Mouse (Mus musculus): Measurements from ENCODE around the gene Trpv3. TPM values are rescaled to one million over a fixed set of nuclear protein-coding genes. Genes with fewer than 3 reads are reported as not detected.

The Trpv3 gene
- polyA plus RNA-seq, 1 experiment from 2014 or later, result 0.04 TPM

DNA sequence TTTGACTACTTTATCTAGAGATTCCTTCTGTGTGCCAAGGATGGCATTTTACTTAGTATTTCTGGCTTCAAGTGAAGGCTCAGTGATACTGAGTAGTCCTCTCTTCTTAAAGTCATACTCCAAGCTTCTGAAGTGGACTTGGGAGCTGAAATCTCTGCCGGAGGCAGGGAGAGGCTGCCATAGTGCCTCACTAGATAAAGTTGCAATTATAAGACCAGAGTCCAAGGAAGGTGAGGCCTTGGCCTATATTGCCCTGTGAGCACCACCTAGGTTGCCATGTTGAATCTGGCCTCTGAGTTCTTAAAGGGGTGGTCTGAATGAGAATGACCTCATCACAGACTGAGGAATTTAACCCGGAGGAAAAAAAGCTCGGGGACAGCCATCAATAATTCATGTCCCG, 24.4 kb upstream of the Trpv3 start:
- no peaks in the 10 kb centered on the region for H3K36me3 ChIP-seq
- H3K27ac ChIP-seq, result 0 out of 2 replicates have a peak overlapping the region, but pooled peaks have one; percentile 18
- no peak overlapping the region for H3K4me3 ChIP-seq (replicated peaks)
- ATAC-seq, result peak; percentile 79
- WGBS, result 76% methylated on average over 4 of the region's 4 CpGs
- H3K4me2 ChIP-seq (replicated peaks), result no peak overlapping the region
- H3K27me3 ChIP-seq (replicated peaks), result no peaks in the 10 kb centered on the region
- H3K9me3 ChIP-seq, result no peaks in the 10 kb centered on the region
- no peak overlapping the region for H3K9ac ChIP-seq
- 0 out of 2 replicates have a peak, but pooled peaks cover 2% of the 10 kb centered on the region for H3K4me1 ChIP-seq (replicated peaks)

DNA sequence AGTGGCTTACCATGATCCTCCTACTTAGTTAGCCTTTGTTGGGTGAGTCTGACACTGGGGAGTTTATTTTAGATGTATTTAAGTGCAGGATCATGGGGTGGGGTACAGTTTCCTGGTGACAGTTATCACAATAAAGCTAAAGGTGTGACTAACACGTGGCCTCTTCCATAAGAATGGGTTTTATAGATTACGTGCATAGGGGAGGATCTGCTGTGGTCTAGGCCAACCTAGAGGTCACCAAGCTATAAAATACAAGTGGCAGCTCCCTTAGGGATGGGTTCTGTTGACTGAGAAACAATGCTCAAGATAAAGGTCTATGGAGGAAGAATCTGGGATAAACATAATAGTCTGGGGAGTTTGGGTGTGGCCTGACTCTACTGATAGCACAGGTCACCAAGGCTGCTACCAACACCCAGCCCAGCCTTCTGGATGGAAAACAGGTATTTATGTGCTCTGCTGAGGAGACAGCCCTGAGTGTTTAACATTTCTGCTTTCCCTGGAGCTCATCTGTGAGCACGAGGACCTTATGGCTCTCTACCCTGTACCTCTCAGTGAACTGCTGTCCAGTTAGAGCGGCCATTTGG, 9.7 kb upstream of the Trpv3 start:
- peak; percentile 68 for ATAC-seq
- 57% methylated on average over 4 of the region's 4 CpGs for WGBS
- Histone ChIP-seq H3K4me1 (replicated peaks) (no peaks in the 10 kb centered on the region), H3K27ac (no peak overlapping the region), H3K9me3 (no peaks in the 10 kb centered on the region), H3K36me3 (no peaks in the 10 kb centered on the region), H3K4me2 (replicated peaks) (no peak overlapping the region), H3K27me3 (replicated peaks) (no peaks in the 10 kb centered on the region), H3K4me3 (replicated peaks) (no peak overlapping the region), H3K9ac (no peak overlapping the region)

DNA sequence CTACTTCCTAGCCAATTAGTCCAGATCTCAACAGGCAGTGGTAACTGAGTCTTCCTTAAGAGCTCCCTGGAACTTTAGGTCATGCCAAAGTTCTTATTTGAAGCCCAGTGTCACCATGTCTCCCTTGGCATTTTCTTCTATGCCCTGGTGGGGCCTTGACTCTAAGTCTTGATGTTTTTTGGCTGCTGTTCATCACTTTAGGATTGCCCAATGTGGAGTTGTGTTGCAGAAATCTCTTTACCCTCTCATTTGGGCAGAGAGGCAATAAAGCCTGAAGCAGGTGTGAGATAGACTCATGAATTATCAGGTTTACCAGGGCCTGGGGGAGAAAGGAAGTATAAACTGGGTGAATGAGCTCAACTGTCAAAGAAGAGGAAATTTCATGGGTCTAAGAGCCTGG, 8.5 kb upstream of the Trpv3 start:
- Histone ChIP-seq H3K9me3 (no peaks in the 10 kb centered on the region), H3K27ac (no peak overlapping the region), H3K9ac (no peak overlapping the region), H3K4me1 (replicated peaks) (no peaks in the 10 kb centered on the region), H3K27me3 (replicated peaks) (no peaks in the 10 kb centered on the region), H3K4me2 (replicated peaks) (no peak overlapping the region), H3K4me3 (replicated peaks) (no peak overlapping the region), H3K36me3 (no peaks in the 10 kb centered on the region)
- ATAC-seq, result no peak

DNA sequence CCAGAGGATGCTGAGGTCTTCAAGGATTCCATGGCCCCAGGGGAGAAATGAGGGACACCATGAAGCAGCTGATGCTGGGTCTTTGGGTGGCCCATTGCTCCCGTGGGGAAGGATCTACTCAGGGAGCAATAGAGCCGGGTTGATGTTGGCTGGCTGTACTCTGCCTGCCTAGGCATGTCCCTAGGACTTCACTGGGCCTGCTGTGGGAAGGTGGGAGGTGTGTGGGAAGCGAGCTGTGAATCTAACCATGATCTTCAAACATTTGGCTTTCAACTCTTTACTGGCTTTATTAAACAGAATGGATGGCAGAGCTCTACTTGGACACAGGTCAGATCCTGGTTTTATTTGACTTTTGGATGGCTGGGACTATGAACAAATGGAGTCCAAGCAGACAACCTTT, 6.7 kb upstream of the Trpv3 start:
- 82% methylated on average over 3 of the region's 3 CpGs for WGBS
- no peak overlapping the region for H3K27ac ChIP-seq

DNA sequence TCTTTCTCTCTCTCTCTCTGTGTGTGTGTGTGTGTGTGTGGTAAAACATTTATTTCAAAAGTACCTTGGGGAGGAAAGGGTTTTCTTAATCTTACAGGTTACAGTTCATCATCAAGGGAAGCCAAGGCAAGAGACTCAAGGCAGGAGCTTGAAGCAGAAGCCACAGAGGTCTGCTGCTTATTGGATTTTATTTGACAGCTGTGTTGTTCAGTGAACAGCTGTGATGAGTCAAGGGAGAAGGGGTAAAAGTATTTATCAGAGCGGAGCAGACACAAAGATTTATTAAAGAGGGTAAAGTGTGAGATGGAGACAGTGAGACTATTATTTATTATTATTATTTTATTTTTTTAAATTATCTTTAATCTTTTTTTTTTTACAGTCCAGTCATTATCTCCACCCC, 5.8 kb upstream of the Trpv3 start:
- Histone ChIP-seq H3K27me3 (replicated peaks) (no peaks in the 10 kb centered on the region), H3K36me3 (no peaks in the 10 kb centered on the region), H3K4me2 (replicated peaks) (no peak overlapping the region), H3K27ac (no peak overlapping the region), H3K9ac (no peak overlapping the region), H3K9me3 (no peaks in the 10 kb centered on the region), H3K4me1 (replicated peaks) (no peaks in the 10 kb centered on the region), H3K4me3 (replicated peaks) (no peak overlapping the region)
- WGBS, result 66% methylated on average over 1 of the region's 1 CpGs
- ATAC-seq, result no peak

More for the DNA sequence above, 6.7 kb upstream of the Trpv3 start:
- no peaks in the 10 kb centered on the region for H3K36me3 ChIP-seq
- ATAC-seq, result no peak
- no peak overlapping the region for H3K9ac ChIP-seq
- H3K9me3 ChIP-seq, result no peaks in the 10 kb centered on the region
- H3K4me3 ChIP-seq (replicated peaks), result no peak overlapping the region
- no peak overlapping the region for H3K4me2 ChIP-seq (replicated peaks)
- no peaks in the 10 kb centered on the region for H3K4me1 ChIP-seq (replicated peaks)
- H3K27me3 ChIP-seq (replicated peaks), result no peaks in the 10 kb centered on the region

DNA sequence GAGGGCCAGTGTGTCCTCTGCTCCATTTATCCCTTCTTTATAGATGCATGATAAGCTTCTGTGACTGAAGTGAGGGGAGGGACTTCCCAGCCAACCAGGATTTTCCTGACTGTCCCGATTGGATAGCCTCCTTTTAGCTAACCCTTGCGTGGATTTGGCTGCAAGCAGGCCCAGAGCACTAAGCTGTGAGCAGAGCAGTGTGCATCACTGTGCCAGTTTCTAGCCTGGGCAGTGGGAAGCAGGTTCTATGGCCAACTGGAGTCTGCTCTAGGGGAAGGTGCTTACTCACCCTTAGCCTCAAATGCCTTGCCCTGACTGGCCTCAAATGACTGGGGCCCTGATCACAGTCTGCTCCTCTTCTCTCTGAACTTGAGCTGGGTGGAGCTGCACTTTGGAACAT, 7.6 kb downstream of the Trpv3 start:
- no peak overlapping the region for H3K4me3 ChIP-seq (replicated peaks)
- no peaks in the 10 kb centered on the region for H3K36me3 ChIP-seq
- no peak overlapping the region for H3K9ac ChIP-seq
- H3K27ac ChIP-seq, result no peak overlapping the region
- H3K4me1 ChIP-seq (replicated peaks), result no peaks in the 10 kb centered on the region
- H3K9me3 ChIP-seq, result no peaks in the 10 kb centered on the region
- WGBS, result 40% methylated on average over 2 of the region's 2 CpGs
- no peaks in the 10 kb centered on the region for H3K27me3 ChIP-seq (replicated peaks)
- ATAC-seq, result 0 out of 2 replicates have a peak, but pooled peaks have one; percentile 25
- no peak overlapping the region for H3K4me2 ChIP-seq (replicated peaks)

DNA sequence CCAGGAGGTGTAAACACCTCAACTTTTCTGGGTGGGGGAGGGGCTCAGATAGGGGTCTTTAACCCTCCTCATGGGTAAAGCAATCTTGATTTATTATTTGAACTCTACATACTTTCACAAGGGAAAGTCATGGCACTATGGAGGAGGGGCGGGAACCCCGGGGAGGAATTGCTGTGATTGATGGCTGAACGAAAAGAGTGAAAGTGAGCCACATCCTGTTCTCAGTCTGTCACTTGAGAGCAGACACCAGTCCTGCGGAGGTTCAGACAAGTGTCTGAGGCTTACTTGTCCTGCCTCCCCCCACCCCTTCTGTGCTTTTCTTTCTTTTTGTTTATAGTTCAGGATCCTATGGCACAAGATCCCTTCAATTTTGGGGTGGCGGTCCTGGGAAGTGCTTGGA, 13.5 kb downstream of the Trpv3 start:
- 36% methylated on average over 5 of the region's 5 CpGs for WGBS

DNA sequence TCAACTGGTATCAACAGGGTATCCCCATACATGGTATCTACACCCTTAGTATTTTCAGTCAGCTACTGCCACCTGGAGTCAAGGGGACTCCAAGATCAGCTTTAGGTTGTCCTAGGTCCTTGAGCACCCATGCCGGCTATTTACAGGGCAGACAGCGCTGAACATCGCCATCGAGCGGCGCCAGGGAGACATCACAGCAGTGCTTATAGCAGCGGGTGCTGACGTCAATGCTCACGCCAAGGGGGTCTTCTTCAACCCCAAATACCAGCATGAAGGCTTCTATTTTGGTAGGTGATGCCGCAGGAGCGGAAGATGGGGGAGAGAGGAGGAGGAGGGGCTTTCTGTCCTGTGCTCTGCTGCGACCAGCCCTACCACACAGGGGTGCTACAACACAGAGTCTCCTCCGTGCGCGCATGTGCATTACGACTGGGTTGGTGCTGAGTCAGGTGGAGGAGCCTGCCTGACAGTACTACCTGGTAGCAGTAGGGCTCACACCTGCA, 14.4 kb downstream of the Trpv3 start:
- Histone ChIP-seq H3K9ac (peak overlapping the region; percentile 14; the same call in 1 of the 2 replicates), H3K4me3 (replicated peaks) (peak overlapping the region; percentile 33; the same call in 1 of the 2 replicates)
- 5% methylated on average over 16 of the region's 16 CpGs for WGBS

More for the DNA sequence above, 13.5 kb downstream of the Trpv3 start:
- ATAC-seq, result no peak
- H3K27ac ChIP-seq, result no peak overlapping the region
- peaks cover 14% of the 10 kb centered on the region for H3K4me1 ChIP-seq (replicated peaks)
- no peaks in the 10 kb centered on the region for H3K36me3 ChIP-seq
- H3K4me3 ChIP-seq (replicated peaks), result no peak overlapping the region
- H3K9me3 ChIP-seq, result no peaks in the 10 kb centered on the region
- H3K4me2 ChIP-seq (replicated peaks), result no peak overlapping the region
- no peak overlapping the region for H3K9ac ChIP-seq
- H3K27me3 ChIP-seq (replicated peaks), result no peaks in the 10 kb centered on the region

DNA sequence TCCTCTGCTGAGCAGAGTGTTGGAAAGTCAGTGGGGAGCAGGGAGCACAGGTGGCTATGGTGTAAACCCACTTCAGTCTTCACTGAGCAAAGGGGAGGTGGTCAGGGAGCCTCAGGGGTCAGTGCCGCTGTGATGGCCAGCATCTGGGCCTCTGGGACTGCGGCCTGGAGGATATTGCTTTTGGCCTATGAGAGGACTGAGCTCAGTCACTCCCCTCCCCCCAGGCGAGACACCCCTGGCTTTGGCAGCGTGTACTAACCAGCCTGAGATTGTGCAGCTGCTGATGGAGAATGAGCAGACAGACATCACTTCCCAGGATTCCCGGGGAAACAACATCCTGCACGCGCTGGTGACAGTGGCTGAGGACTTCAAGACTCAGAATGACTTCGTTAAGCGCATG, 16.2 kb downstream of the Trpv3 start:
- ATAC-seq, result peak; percentile 32
- Histone ChIP-seq H3K9ac (no peak overlapping the region), H3K27ac (no peak overlapping the region)

More for the DNA sequence above, 14.4 kb downstream of the Trpv3 start:
- Histone ChIP-seq H3K27ac (no peak overlapping the region), H3K9me3 (no peaks in the 10 kb centered on the region), H3K36me3 (no peaks in the 10 kb centered on the region), H3K27me3 (replicated peaks) (no peaks in the 10 kb centered on the region), H3K4me1 (replicated peaks) (peaks cover 14% of the 10 kb centered on the region), H3K4me2 (replicated peaks) (peak overlapping the region; percentile 59)
- ATAC-seq, result peak; percentile 93

DNA sequence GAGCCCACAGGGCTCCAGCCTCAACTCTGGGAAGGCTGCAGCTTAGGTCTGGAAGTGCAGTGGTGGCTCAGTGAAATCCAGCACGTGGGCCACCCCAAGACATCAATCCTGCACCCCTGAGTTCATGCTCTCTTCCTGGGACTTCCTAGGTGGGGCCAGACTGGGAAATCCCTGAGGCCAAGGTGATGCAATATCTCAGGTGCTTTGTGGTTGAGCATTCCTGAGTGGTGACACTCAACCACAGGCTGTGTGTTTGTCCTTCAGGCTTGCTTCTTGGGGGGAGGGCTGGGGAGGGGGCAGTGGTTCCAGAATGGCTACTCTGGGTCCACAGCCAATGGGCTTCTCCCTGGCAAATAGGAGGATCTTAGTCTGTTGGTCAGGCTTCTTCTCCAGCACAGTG, 16.7 kb downstream of the Trpv3 start:
- Histone ChIP-seq H3K27me3 (replicated peaks) (no peaks in the 10 kb centered on the region), H3K4me3 (replicated peaks) (no peak overlapping the region), H3K36me3 (no peaks in the 10 kb centered on the region), H3K9ac (no peak overlapping the region), H3K4me1 (replicated peaks) (peaks cover 14% of the 10 kb centered on the region), H3K27ac (0 out of 2 replicates have a peak overlapping the region, but pooled peaks have one; percentile 15), H3K4me2 (replicated peaks) (no peak overlapping the region), H3K9me3 (no peaks in the 10 kb centered on the region)
- WGBS, result 31% methylated on average over 1 of the region's 1 CpGs
- ATAC-seq, result no peak

More for the DNA sequence above, 16.2 kb downstream of the Trpv3 start:
- Histone ChIP-seq H3K36me3 (no peaks in the 10 kb centered on the region), H3K4me1 (replicated peaks) (peaks cover 14% of the 10 kb centered on the region), H3K4me3 (replicated peaks) (no peak overlapping the region), H3K27me3 (replicated peaks) (no peaks in the 10 kb centered on the region), H3K4me2 (replicated peaks) (no peak overlapping the region), H3K9me3 (no peaks in the 10 kb centered on the region)
- WGBS, result 25% methylated on average over 9 of the region's 9 CpGs

DNA sequence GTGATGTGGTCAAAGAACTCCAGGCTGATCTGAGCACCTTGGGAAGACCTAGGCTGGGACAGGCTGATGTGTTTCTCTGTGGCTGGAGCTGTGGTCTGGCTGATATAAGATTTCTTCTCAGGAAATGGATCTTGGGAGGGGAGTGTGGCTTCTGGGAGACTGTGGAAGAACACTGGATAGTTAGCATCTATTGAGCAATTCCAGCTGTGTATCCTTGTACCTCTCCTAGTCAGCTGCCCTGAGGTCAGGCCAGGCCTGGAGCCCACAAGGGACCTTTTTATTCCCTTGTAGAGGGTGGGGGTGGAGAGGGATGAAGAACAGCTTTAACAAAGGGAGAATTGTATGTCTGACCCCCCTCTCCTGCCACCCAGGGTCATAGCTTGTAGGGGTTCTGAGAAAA, 17.2 kb downstream of the Trpv3 start:
- ATAC-seq, result no peak
- H3K4me2 ChIP-seq (replicated peaks), result no peak overlapping the region
- H3K9me3 ChIP-seq, result no peaks in the 10 kb centered on the region
- H3K36me3 ChIP-seq, result no peaks in the 10 kb centered on the region
- no peak overlapping the region for H3K9ac ChIP-seq
- H3K4me3 ChIP-seq (replicated peaks), result no peak overlapping the region
- peaks cover 14% of the 10 kb centered on the region for H3K4me1 ChIP-seq (replicated peaks)
- no peaks in the 10 kb centered on the region for H3K27me3 ChIP-seq (replicated peaks)
- H3K27ac ChIP-seq, result no peak overlapping the region

DNA sequence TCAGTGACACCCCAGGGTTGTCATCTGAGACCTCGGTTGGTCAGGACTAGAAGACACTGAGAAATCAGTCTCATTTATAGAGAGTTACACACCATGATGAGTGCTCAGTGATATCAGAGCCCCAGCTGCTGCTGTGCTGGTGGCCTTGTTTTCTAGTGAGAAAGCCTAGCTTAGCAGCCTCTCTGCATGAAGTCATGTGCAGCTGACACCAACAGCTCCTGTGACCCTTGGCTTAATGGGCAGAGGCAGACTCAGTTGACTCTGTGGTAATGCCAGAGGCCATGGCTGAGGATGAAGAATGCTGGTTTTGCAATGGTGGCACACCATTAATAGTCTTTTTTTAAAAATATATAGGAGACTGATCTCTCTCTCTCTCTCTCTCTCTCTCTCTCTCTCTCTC, 22.4 kb downstream of the Trpv3 start:
- Histone ChIP-seq H3K36me3 (no peaks in the 10 kb centered on the region), H3K4me2 (replicated peaks) (no peak overlapping the region), H3K27me3 (replicated peaks) (no peaks in the 10 kb centered on the region), H3K27ac (no peak overlapping the region), H3K4me1 (replicated peaks) (no peaks in the 10 kb centered on the region), H3K4me3 (replicated peaks) (no peak overlapping the region), H3K9ac (no peak overlapping the region), H3K9me3 (no peaks in the 10 kb centered on the region)
- WGBS, result 88% methylated on average over 1 of the region's 1 CpGs
- no peak for ATAC-seq

DNA sequence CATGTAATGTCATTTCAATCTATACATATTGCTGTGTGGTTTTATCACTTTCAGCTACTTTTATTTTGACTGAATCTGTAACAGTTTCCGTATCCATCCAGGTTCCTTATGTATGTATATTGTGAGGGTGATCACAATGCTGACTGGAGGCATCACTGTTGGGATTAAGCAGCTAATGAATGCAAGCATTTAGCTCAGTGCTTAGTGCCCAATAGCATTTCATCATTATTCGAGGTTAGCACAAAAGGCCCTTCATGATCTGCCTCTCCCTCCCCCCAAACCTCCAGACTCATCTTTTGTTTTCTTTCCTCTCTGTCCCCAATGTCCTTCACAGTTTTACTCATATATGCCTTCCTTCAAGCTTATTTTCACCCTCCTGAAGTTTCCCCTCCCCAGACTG, 35.9 kb downstream of the Trpv3 start:
- no peaks in the 10 kb centered on the region for H3K4me1 ChIP-seq (replicated peaks)
- no peaks in the 10 kb centered on the region for H3K36me3 ChIP-seq
- H3K27me3 ChIP-seq (replicated peaks), result no peaks in the 10 kb centered on the region
- 70% methylated on average over 2 of the region's 2 CpGs for WGBS
- ATAC-seq, result no peak
- no peaks in the 10 kb centered on the region for H3K9me3 ChIP-seq
- no peak overlapping the region for H3K9ac ChIP-seq
- no peak overlapping the region for H3K27ac ChIP-seq
- no peak overlapping the region for H3K4me3 ChIP-seq (replicated peaks)
- H3K4me2 ChIP-seq (replicated peaks), result no peak overlapping the region

All from intestine, embryonic 15.5 days (tissue).